Mouse (Mus musculus) layer of hippocampus, adult 11-12 months (tissue): ENCODE measurements around the gene Dhcr24.

Experiments
- DNase-seq: peaks from one replicate; pipeline ENCODE4 v3.0.0; 2022; ENCODE audit warnings: low spot score

Dhcr24 gene

DNA sequence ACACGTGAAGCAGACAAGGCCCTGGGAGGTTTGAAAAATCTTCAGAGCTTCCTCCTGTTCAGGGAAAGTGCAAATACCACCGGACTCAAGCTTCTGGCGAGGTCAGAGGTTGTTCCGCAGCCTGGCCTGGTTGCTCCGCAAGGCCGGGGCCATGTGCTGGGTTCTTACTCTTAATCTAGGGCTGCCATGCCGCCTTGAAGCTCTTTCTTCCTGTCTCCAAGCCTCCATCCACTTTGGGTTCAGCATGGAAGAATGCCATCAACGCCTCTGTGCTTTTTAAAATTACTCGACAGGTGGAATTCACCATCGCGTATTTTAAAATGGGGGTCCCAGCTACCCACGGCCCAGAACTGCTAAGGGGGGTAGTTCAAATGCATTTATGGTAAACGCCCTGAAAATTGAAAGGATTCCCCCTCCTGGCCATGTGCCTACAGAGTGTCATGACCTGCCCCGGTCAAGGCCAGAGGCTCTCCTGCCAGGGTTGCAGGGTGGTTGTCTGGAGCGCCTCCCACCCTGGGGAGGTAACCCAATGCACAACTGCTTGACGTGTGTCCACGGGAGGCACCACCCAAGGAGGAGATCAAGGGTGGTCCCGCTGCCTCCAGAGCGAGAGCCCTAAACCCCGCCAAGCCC is 509 bp upstream of the Dhcr24 start:
- no peak for DNase-seq

DNA sequence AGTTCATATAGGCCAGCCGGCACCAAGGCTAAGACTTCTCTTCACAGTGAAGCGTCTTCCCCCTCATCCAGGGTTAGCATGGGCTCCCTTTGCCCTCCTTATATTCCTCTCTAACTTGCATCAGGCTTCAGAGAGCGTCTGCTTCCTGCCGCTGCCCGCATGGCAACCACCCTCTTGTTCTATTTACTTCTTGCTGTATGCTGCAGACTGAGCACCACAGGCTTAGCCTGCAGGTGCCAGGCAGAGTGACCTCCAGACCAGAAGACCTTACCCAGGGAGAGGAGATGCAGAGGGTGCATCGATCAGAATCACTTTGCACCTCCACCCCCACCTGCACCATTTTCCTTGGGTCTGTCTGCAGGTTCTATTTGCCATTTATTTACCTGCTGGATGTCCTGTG is 1.2 kb downstream of the Dhcr24 start:
- no peak for DNase-seq

DNA sequence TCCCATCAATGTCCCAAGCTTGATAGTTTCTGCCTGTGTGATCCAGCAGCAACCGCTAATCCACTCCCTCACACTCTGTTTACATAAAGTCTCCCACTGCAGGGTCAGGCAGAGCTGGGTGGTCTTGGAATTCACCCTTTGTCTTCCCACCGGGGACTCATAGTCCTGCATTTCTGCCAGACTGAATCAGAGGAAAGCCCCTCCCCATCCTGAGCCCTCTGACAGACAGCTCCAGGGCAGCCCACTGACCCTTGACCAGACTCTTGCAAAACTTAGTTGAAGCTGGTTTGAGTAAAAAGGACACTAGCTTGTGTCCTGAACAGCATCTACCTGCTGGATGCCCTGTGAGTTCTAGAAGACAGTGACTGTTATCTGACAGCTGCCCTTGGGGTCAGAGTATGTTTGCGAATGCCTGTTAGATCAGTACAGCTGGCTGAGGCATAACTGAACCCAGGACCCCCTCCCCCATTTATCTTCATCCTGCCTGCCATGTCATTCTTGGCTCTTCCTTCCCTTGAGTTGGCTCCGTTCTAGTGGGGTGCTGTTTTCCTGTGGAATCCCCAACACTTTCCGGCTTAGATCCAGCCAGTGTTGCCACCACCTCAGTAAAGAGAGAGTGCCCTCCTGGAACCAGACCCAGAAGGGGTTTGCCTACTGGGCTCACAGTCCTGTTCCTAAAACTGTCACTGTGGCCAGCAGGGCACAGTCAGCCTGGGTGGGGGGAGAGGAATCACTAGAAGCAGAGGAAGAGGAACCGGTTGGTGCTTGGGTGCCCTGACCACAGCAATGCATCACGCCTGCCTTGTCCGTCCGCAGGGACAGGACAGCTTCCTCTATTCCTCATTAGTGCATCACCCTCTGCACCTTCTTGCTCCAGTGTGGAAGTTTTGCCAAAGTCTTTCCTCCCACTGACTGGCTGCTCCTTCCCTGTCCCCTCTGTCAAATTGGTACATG is 2.3 kb downstream of the Dhcr24 start:
- DNase-seq, result no peak

DNA sequence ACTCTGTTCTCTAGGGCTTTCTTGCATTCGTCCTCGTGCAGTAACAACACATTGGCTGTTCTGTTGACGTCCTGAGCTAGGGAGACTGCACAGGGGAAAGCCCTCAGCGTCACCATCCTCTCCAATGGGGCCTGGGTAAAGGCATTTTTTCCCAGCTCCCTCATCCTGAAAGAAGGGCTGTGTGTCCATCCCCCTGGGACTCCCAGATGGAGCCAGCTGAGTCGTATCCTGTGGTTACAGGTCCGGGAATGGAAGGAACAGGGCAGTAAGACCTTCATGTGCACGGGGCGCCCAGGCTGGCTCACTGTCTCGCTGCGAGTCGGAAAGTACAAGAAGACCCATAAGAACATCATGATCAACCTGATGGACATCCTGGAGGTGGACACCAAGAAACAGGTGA is 3.3 kb downstream of the Dhcr24 start:
- DNase-seq, result no peak

DNA sequence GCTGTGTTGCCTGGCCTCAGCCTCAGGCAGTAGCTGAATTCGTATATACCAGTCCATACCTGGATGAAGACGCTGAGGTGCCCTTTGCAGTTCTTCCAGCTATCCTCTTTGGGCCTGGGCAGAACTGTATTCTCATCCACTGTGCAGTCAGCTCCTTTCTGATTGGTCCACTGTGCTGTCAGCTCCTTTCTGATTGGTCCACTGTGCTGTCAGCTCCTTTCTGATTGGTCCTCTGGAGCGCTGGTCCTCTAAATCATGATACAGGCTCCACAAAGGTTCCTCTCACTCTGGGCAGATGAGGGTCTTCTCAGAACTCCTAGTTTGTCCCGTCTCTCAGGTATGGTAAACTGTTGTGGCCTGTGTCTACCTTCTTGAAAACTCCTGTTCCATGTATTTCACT is 8.8 kb downstream of the Dhcr24 start:
- no peak for DNase-seq

DNA sequence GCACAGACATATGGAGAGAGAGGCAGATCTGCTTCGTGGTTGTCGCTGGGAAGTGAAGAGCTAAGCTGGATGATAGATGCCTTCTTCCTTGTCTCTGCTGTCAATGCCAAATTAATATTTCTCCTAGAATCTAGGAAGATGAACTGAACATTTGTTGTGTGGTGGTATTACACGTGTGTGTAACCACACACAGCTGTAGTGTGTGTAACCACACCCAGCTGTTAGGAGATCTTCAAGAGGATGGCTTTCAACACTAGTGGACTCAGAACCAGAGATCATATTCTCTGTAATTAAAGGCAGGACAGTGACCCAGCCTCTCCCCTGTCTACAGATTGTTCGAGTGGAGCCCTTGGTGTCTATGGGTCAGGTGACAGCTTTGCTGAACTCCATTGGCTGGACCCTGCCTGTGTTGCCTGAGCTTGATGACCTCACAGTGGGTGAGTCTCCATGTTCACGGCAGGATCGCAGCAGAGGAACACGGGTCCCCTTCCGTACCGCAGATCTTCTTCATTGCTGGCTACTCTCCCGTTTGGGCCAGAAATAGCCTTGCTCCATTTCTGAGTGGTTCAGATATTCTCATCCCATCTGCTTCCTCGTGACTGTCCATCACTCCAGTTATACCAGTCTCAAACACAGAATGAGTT is 10.4 kb downstream of the Dhcr24 start:
- no peak for DNase-seq

DNA sequence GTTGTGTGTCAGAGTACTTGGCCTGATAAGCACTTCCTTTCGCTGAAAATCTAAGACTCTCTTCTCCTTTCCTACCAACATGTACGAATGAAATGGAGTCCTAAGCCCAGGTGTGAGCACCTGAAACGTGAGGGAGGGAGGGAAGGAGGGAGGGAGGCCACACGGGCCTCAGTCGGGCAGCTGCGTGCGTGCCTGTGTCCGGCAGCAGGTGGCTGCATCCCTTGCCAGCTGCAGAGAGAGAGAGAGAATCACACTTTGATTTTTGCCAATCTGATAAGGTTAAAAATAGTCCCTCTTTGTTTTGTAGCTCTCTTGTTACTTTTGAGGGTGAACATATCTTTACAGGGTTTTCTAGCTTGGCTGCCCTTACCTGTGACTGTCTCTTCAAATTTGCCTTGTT is 14.2 kb downstream of the Dhcr24 start:
- DNase-seq, result no peak

DNA sequence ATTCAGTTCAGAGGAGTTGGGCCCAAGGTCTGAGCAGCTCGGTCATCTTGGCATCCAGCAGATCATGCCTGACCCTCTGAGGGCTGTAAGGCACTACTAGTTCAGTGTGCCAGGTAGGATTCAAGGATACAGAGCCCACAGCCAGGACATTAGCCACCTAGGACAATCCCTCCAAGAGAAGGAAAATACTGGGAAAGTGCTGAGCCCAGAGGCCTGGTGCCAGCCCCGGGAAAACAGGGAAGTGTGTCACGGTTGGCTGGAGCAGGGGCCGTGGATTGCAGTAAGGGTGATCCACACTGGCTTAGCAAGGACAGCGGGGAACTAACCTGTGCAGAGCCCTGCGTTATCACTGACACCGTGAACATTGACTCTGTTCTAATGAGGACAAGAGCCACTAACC is 16.7 kb downstream of the Dhcr24 start:
- DNase-seq, result no peak

DNA sequence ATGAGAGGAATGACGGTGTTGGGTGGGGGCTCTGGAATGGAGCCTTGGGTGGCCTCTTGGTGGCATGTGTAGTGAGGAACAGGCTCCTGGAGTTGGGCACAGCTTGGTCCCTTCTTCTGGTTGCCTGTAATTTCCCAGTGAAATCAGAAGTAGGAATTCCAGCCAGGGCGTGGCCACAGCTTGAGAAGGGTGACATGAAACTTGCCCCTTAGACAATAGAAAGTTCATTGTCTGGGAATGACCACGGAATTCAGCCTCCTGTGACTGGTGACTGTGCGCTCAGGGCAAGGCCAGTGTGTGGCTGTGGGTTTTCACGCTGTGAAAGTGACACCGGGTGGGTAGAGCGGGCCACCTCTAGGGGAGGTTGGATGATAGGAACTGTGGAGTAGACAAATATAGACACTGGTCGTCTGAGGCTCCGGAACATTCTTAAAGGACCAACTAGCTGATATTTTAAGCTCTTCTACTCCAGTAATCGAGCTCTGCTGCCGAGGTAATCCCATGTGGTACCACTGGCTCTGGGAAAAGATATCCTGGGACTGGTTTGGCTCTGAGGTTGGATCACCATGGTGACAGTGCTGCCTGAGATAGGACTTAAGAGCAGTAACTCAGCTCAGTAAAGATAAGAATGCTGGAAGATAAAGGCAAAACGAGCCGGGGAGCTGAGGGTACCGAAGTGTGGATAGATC is 20.5 kb downstream of the Dhcr24 start:
- DNase-seq, result no peak

DNA sequence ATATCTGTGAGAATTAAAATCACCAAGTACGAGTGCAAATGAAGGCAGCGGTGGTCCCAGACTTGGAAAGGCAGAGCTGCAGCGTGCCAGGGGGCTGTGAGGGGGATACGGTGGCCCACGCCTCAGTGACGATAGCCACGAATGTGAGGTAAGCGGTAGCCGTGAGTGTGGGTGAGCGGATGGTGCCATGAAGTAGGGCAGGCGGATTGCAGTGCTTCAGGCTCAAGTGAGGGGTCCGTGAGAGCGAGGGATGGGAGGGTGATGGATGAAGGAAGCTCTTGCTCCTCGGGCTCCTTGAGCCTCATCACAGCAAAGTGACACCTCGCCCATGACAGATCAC is 21.0 kb downstream of the Dhcr24 start:
- DNase-seq, result no peak

DNA sequence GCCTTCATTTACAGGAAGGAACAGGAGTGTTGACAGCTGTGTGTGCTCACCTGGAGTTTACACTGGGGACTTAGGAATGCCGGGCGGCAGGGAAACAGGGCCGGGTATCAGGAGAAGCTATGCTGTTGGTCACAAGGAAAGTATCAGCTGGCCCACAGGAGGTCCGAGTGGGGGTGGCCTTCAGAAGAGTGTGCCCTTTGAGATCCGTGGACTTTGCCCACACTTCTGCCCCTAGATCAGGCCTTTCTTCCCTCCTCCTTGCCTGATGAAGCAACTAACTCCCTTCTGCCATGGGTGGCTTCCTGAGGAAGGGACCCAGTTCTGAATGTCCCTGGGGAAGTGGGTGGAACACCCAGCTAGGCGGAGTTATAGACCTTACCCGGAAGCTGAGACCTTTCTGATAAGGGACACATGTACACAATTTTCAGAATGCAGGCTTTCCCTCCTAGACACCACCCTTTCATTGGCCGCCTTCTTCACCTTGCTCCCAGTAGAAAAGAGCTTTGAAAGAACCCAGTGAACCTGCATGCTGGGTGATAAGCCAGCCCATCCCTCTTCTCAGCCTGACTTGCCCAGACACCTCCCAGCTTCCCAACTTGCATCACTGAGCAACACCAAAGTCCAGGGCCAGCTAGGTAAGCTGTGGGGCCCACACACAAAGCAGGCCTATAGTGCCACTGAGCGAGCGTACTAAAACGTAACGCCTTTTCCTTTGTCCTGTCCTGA is 21.8 kb downstream of the Dhcr24 start:
- DNase-seq, result no peak

DNA sequence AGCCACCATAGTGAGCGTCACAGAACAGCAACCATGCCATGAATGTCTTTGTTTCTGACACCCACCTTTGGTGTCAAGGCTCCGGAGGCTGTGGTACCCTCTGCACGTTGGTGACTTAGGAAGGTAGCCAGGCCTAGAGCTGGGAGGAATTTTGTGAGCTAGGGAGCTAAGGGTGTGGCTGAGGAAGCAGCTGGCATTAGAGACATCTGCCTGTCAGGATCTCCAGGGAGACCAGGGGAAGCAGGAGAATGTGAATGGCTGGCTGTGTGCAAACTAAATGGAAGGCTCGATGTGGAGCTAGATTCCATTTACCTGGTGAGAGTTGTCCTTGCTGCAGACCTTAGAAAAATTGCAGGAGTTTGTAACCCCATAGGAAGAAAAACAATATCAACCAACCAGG is 23.8 kb downstream of the Dhcr24 start:
- no peak for DNase-seq

DNA sequence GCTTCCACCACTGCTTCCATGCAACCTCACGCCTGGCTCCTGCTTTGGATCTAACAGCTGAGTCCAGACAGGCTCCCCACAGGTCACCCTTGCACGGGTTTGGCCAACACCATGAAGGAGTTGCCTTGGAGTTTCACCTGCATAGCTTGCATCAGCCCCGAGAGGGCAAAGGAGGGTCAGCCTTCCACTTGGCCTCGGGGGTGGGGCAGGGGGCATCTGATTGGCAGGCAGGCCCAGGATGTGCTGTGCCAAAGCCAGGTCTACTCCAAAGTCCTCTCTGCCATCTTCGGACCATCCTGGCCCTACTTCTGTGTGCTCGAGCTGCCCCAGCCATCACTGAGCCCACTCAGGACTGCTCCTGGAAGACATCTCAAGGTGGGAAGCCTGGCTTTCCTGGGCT is 26.2 kb downstream of the Dhcr24 start:
- no peak for DNase-seq

DNA sequence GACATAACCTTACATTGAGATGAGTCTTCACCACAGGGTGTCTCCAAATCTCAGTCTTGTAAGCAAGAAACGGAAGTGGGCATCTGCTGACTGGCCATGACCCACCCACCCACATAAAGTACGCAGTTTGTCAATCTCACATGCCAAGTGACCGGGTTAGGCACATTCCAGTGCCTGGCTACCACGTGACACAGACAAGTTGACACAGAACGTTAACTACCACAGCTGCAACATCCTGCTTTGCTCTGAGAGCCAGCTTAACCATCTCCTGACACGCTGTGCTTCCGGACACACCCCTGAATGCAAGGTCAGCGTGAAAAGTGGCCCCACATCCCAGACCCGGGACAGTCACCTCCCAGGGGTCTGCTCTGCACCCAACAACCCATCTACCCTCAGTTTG is 29.3 kb downstream of the Dhcr24 start:
- DNase-seq, result no peak

DNA sequence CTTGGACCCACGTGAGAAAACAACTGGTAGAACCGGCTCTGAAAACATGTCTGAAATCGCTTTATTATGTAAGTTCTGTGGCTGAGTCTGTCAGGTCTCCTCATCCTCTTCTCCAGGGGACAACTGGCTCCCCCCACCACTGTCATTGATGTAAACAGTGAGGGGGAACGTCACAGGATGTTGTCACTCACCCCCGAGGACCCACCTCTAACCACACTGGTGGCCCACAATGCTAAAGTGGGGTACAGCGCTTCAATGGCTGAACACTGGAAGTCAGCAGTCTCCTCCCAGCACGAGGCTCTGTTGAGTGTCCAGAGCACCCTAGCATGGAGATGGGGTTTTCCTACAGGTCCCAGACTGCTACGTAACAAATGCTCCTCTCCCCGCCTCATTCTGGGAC is 30.0 kb downstream of the Dhcr24 start:
- DNase-seq, result no peak

DNA sequence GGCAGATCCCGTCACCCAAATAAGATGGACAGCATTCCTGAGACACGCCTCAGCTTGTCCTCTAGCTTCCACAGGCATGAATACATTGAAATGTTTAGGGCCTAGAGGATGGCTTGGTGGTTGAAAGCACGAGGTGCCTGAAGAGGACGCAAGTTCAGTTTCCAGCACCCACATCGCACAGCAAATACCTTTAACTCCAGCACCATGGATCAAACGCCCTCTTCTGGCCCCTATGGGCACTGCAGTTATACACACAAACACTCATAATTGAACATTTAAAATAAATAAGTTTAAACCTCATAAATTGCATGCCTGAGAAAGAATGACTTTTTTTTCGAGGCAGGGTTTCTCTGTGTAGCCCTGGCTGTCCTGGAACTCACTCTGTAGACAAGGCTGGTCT is 32.8 kb downstream of the Dhcr24 start:
- DNase-seq, result no peak

DNA sequence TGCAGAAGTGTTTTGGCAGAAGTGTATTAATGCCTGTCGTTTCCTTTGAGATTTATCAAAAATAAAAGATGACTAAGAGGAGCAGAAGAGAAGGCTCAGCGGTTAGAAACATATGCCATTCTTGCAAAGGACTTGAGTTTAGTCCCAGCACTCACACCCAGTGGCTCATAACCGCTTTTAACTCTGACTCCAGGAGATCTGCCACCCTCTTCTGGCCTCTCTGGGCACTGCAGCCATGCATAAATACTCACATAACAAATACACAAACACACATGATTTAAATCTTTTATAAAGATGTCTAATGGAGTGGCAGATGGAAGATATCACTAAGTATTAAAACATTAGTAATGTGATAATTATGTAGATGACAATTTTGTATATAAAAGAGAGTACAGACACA is 35.4 kb downstream of the Dhcr24 start:
- DNase-seq, result no peak

DNA sequence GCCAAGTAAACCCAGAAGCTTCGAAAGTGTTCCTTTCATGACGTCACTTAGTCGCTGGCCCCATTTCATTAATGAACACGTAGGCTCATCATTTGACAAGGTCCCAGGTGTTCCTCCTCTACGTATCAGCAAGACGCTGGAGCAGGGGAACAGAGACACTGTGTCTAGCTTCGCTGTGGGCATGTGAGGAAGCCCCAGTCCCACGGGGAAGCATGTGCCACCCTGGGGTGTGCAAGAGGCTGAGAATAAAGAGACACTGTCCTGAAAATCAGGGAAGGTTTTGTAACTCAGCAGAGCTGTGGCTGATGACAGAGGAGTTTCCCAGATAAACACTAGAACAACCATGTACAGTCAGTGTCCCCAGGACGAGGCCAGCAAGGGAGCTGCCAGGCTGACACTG is 36.2 kb downstream of the Dhcr24 start:
- DNase-seq, result no peak

DNA sequence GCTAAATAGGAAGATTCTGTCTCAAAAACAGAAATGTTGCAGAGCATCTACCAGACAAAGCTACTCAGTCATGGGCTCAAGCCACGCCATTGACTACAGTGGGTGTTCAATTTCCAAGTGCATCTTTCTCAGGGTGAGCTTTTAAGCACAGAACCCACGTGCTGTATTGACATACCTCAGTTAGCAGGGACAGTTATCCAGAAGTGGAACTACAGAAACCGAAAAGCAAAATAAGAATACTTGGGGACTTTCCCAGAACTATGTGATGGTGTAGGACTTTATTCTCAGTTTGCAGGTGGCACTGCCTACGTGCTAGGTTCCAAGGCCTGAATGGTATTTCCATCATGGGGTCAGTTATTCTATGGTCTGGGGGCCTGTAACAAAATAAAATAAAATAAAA is 36.9 kb downstream of the Dhcr24 start:
- no peak for DNase-seq

DNA sequence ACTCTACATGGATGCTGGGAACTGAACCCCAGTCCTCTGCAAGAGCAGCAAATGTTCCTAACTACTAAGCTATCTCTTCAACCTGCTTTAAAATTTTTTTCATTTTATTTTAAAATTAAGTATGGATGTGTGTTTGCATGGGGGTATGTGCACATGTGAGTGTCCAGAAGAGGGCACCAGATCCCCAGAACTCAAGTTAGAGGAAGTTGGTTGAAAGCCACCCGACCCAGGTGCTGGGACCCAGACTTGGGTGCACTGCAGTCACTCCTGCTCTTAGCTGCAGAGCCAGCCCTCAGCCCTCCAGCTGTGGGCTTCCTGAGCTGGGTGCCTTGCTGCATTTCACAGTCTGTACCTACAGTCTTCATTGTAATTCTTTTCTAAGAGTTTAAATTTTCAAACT is 38.6 kb downstream of the Dhcr24 start:
- no peak for DNase-seq

DNA sequence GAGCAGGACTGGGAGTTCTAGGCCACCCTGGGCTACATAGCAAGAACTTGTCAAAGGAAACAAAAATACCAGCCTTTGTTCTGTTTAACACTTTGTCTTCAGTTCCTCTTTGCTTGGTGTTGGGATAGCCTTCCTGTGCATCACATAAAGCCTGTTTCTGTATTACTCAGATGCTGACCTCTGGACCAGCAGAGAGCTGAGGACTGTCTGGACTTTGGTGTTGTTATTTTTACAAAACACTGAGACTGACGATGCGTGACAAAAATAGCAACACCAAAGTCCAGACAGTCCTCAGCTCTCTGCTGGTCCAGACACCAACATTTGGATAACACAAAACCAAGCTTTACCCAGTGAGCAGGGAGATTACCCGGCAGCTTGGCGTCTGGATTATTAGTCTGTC is 39.9 kb downstream of the Dhcr24 start:
- DNase-seq, result no peak
